Mouse (Mus musculus) effector memory CD4-positive, alpha-beta T cell, adult 5 months (primary cell): ENCODE results near the gene Olfr1093. TPM values are rescaled to one million over a fixed set of nuclear protein-coding genes. Genes with fewer than 3 reads are reported as not detected.

ENCODE experiments used
- polyA plus RNA-seq: library from polyadenylated mRNA; unstranded; fragments of 100-300 nt; shearing (Covaris generic); gene quantifications from one replicate; pipeline ENCODE4 v1.2.1, GENCODE M21; 2017

Gene Olfr1093
- polyA plus RNA-seq = not detected

DNA sequence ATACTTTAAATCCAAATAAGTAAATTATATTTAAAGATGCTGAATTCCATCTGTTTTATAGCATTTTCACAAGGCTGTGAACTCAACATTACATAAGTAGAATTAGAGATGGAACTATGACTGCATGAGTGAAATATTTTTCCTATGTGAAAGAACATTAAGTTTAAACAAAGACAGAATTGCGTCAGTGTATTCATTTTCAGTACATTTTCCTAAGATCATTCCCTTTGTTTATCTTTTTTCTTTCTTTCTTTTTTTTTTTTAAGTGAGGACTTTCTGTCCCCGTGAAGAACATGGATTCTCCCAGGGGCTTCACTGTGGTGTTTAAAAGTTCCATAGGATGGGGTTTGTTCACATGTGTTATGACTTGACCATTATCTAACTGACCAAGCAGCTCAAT lies at the start of gene Olfr1093:
Olfr1093 (plus strand) TSS at position 301 of the 400 bp plus-strand sequence.

GRCm38 (mm10) chr2:86733601-86734000 lies 48.7 kb upstream of the Olfr1093 start, which contains the start of gene Olfr1089:
TSS of gene Olfr1089 (minus strand) at chr2:86733701.

GRCm38 (mm10) chr2:86758893-86759292 lies 23.4 kb upstream of the Olfr1093 start, which contains the start of gene Olfr1090:
TSS of gene Olfr1090 (minus strand) at chr2:86758993.

DNA sequence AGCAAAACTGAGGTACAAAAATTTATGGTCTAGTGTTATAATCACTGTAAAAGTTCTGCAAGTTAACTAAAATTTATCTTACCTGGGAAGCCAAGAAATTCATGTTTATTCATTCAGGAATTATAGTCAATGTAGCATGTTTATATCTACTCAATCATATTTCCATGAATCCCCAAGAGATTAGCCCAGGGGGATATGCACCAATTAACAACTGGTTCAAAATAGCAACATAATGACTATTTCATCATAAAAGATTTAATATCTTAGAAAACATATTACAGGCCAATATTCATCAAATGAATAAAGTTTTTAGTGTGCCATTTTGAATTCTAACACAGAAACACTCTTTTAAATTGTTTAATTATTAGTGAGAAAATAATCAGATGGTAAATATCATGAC lies 27.6 kb downstream of the Olfr1093 start, which contains the start of gene Olfr141:
Olfr141 (minus strand) TSS at position 101 of the 400 bp plus-strand sequence.

DNA sequence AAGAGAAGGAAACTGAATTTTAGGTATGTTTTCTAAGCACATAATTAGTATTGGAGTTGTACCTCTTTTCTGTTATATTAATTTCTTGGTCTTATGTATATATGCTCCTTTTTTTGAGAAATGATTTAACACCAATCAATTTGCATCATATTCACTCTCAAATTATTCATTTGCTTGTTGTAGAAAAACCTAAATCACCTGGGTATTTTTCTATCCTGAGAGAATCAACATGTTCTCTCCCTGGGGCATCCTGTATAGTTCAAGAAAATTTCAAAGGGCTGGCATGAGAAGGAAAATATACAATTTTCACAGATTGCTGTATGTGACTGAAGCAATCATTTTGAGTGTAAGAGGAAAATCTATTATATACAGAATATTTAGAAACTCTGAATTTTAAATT lies 42.1 kb downstream of the Olfr1093 start, which contains the start of gene Olfr1094:
Olfr1094 (plus strand) TSS at position 301 of the 400 bp plus-strand sequence.

Other genes with a start within 250 kb of the Olfr1093 start
- gene Olfr1079, start 240.0 kb upstream of the Olfr1093 start, polyA plus RNA-seq = not detected
- gene Olfr1080, start 224.2 kb upstream of the Olfr1093 start, polyA plus RNA-seq = not detected
- gene Olfr1082, start 183.5 kb upstream of the Olfr1093 start, polyA plus RNA-seq = not detected
- gene Olfr1084, start 142.8 kb upstream of the Olfr1093 start, polyA plus RNA-seq = not detected
- gene Olfr1085, start 120.5 kb upstream of the Olfr1093 start, polyA plus RNA-seq = not detected
- gene Olfr1086, start 102.4 kb upstream of the Olfr1093 start, polyA plus RNA-seq = not detected
- gene Olfr1087, start 84.1 kb upstream of the Olfr1093 start, polyA plus RNA-seq = not detected
- not detected for gene Olfr1089, start 48.8 kb upstream of the Olfr1093 start, polyA plus RNA-seq
- not detected for gene Olfr1090, start 23.5 kb upstream of the Olfr1093 start, polyA plus RNA-seq
- gene Olfr141, start 27.5 kb downstream of the Olfr1093 start, polyA plus RNA-seq = not detected
- gene Olfr1094, start 42.2 kb downstream of the Olfr1093 start, polyA plus RNA-seq = not detected
- not detected for gene Olfr1095, start 69.2 kb downstream of the Olfr1093 start, polyA plus RNA-seq
- gene Gm13723, start 92.3 kb downstream of the Olfr1093 start, polyA plus RNA-seq = not detected
- gene Olfr1097, start 109.7 kb downstream of the Olfr1093 start, polyA plus RNA-seq = 0.11 TPM
- not detected for gene Olfr1098, start 142.1 kb downstream of the Olfr1093 start, polyA plus RNA-seq
- gene Olfr1099, start 178.2 kb downstream of the Olfr1093 start, polyA plus RNA-seq = not detected
- not detected for gene Olfr1100, start 197.5 kb downstream of the Olfr1093 start, polyA plus RNA-seq
- gene Olfr1101, start 208.7 kb downstream of the Olfr1093 start, polyA plus RNA-seq = not detected
- not detected for gene Olfr1102, start 215.9 kb downstream of the Olfr1093 start, polyA plus RNA-seq
- gene Olfr1104, start 244.6 kb downstream of the Olfr1093 start, polyA plus RNA-seq = not detected